Mouse (Mus musculus) stomach, adult 2 months (tissue): ENCODE results near the gene Rpl10-ps3. TPM values are rescaled to one million over a fixed set of nuclear protein-coding genes. Genes with fewer than 3 reads are reported as not detected.

Source experiments
- polyA plus RNA-seq: library from polyadenylated mRNA; depleted of rRNA; stranded (reverse); fragments of >200 nt; gene quantifications from 2 replicates; pipeline ENCODE4 v1.2.3, GENCODE M21; 2012; rRNA removed

Gene Rpl10-ps3
- polyA plus RNA-seq, result 1.0 and 1.6 TPM in 2 replicates

GRCm38 (mm10) chr9:50344868-50345267 is at the start of gene Rpl10-ps3:
Rpl10-ps3 (minus strand) TSS chr9:50344968.

Other genes with a start within 250 kb of the Rpl10-ps3 start
- gene Plet1, start 149.6 kb upstream of the Rpl10-ps3 start, polyA plus RNA-seq, result 11.2 and 13.5 TPM in 2 replicates
- gene Pts, start 183.8 kb upstream of the Rpl10-ps3 start, polyA plus RNA-seq, result 5.1 and 7.5 TPM in 2 replicates
- 9.6 and 12.0 TPM in 2 replicates for gene Il18, start 209.9 kb upstream of the Rpl10-ps3 start, polyA plus RNA-seq
- gene Bco2, start 210.2 kb upstream of the Rpl10-ps3 start, polyA plus RNA-seq, result 0.40 and 0.62 TPM in 2 replicates
- not detected in 2 replicates for gene Tex12, start 216.4 kb upstream of the Rpl10-ps3 start, polyA plus RNA-seq